Mouse (Mus musculus) splenic B cell, adult 2 months (primary cell): ENCODE results near the gene Sesn1.

Source experiments
- DNase-seq: peaks from one replicate; pipeline ENCODE4 v3.0.0-alpha.2; 2011; ENCODE audit warnings: low read depth, low spot score
- H3K27me3 ChIP-seq: 2 replicates; pipeline ENCODE4 v1.6.1; 2012; ENCODE audit warnings: mild to moderate bottlenecking, low read length, moderate library complexity, mixed read lengths; ENCODE audit not compliant: control insufficient read depth, poor library complexity, insufficient read depth, severe bottlenecking
- H3K36me3 ChIP-seq: 2 replicates; pipeline ENCODE4 v1.6.1; 2012; ENCODE audit warnings: mild to moderate bottlenecking, low read length, moderate library complexity, mixed read lengths; ENCODE audit not compliant: control insufficient read depth, poor library complexity, insufficient read depth, severe bottlenecking

Gene Sesn1

DNA sequence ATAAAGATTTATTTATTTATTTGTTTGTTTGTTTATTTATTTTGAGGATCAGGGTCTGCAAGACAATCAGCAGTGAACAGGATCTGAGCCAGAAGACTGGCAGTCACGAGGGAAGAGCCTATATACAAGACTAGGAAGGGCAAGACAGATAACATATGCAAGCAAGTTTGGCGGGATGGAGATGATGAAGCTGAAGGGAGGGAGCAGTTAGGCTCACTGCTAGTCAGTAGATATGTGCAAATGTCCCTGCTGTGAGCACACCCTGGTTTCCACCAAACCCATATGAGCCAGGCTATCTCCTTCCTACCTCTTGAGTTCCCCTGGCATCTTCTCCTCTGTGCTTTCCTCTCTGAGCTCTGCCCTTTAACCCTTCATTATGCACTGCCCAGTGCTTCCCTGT, 61.8 kb downstream of the Sesn1 start:
- H3K27me3 ChIP-seq = no peaks in the 10 kb centered on the region
- no peaks in the 10 kb centered on the region for H3K36me3 ChIP-seq
- no peak for DNase-seq

DNA sequence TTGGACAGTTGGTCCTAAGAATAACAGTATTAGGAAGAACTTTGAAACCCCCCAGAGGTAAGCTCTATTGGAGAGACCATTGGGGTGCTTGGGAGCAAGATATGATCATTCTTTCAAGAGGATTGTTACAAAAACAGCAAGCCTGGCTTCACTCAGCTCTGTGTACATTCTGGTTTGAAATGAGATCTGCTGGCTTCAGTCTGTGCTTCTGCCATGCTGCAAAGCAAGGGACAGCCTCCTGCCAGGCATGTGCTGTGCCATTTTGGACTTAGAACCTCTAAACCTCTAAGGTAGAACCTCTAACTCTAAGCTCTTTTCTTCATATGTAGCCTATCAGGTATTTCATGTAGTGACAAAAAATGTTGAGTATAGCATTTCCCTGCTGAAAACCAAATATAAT, 65.9 kb downstream of the Sesn1 start:
- no peak for DNase-seq
- Histone ChIP-seq H3K36me3 (no peaks in the 10 kb centered on the region), H3K27me3 (no peaks in the 10 kb centered on the region)

DNA sequence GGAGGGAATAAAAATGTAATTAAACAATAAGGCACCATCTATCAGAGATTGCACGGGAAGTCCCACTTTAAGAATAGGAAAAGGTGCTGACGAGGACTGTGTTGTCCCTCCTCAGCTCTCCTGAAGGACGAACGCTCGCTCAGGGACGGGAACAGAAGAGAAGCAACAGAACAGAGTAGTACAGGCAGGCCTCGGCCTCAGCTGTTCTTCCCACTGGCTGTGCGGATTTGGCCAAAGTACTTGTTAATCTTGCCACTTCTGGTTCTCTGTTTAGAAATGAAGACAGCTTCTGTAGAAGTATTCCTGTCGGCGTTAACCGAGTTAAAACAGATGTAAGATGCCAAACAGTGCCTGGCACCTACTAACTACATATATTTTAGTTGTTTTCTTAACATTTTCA, 68.6 kb downstream of the Sesn1 start:
- DNase-seq = no peak
- Histone ChIP-seq H3K27me3 (no peaks in the 10 kb centered on the region), H3K36me3 (no peaks in the 10 kb centered on the region)

DNA sequence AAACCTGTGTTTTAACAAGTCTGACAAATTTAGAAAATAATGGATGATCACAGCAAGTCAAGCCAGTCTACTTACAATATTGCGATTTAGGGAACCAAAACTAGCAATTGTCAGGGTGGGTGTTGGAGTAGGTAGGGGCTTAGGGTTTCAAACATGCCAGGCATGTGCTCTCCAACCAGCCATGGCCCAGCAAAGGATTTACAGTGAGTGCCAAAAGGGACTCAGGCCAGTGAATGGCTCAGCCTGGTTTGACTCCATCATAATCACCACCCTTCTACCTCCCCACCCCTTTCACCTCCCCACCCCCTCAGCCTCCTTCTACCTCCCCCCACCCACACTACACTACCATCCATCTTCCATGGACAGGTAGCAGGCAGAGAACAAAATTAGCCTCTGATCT, 69.9 kb downstream of the Sesn1 start:
- DNase-seq = peak; percentile 34
- H3K36me3 ChIP-seq = no peaks in the 10 kb centered on the region

DNA sequence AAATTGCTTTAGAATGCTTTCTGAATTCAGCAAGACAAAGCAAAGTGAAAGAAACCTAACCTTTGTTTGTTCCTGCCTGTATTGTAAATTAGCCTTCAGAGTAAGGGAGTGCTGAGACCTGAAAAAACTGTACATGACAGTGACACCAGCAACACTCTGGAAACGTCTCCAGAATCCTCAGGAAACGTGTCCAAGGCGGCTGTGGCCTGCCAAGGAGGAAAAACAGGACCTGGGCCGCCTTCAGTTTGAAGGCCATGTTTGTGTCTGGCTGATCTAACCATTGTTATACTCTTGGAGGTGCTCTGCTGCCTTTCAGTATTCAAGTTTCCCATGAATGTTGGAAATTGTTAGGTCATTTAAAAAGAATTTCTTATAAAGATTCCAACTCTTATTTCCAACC, 70.5 kb downstream of the Sesn1 start:
- Histone ChIP-seq H3K27me3 (no peaks in the 10 kb centered on the region), H3K36me3 (no peaks in the 10 kb centered on the region)
- no peak for DNase-seq

More for the DNA sequence above, 69.9 kb downstream of the Sesn1 start:
- H3K27me3 ChIP-seq = no peaks in the 10 kb centered on the region

DNA sequence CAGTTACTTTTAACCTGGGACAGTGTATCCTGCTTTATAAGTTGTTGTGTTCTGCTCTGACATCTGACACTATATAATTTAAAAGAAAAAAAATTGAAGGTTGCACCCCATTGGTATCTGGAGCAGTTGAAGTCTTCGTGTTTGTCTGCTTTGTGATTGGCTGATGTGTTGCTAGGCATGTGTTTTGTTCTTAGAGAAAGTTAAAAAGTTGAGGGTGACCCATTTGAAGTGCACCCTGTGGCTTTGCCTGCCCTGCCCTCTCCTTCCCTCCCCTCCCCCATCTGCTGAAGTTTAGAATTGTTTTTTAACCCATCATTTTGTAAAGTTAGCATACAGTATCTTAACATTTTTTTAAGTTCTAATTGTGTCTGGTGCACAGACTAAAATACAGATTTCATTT, 71.0 kb downstream of the Sesn1 start:
- DNase-seq = no peak
- Histone ChIP-seq H3K27me3 (no peaks in the 10 kb centered on the region), H3K36me3 (no peaks in the 10 kb centered on the region)

DNA sequence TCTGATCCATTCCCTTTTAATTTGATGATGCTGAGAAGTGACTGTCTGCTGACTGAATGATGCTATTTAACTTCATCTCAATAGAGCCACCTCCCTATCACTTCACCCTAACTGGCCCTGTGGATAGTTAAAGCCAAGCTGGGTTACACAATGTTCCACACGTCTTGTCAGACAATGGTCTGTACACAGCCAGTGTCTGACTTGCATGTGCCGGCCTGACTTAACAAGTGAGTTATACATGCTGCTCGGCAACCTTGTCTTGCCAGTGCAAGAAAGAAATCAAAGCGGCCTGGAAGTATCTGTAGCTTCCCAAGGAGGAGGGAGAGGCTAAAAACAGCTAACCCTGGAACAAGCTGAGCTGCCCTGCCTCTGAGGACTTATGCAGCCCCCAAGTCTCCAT, 71.7 kb downstream of the Sesn1 start:
- no peaks in the 10 kb centered on the region for H3K36me3 ChIP-seq
- no peak for DNase-seq

DNA sequence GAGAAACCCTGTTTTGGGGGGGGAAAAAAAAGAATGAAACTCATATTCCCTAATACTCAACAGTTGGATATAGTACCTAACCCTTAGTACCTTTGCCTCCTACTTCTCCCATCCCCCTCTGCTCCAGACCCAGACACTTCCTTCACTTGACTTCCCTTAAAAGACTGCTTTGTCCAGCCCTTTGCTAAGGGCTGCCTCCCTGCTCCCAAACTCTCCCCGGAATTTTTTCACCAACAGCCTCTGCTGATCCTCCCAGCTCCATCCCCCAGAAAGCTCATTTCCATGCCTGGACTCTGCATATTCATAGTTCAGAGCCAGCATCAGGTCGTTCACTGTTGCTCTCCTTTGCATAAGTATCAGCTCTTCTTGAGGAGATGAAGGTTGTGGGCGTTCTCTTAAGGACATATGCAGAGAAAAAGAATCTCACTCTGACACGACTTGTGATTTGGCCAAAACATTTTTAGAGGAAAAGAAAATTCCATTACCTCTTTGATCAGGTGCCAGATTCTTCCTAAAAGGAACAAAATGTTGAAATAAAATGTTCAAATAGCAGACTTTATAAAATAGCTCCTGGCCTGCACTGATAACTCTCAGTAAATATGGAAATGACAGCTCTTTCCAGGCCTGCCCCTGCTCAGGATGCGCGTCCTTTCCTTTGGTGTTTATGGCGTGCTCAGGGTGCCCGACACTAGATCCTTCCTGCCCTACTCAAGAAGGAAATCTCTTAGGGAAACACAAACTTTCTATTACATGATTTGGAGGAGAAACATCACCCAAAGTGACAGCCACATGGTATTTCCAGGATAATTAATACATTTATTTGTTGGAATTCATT, 74.2 kb downstream of the Sesn1 start:
- Histone ChIP-seq H3K27me3 (no peaks in the 10 kb centered on the region), H3K36me3 (no peaks in the 10 kb centered on the region)
- DNase-seq = no peak

More for the DNA sequence above, 71.7 kb downstream of the Sesn1 start:
- H3K27me3 ChIP-seq = no peaks in the 10 kb centered on the region

DNA sequence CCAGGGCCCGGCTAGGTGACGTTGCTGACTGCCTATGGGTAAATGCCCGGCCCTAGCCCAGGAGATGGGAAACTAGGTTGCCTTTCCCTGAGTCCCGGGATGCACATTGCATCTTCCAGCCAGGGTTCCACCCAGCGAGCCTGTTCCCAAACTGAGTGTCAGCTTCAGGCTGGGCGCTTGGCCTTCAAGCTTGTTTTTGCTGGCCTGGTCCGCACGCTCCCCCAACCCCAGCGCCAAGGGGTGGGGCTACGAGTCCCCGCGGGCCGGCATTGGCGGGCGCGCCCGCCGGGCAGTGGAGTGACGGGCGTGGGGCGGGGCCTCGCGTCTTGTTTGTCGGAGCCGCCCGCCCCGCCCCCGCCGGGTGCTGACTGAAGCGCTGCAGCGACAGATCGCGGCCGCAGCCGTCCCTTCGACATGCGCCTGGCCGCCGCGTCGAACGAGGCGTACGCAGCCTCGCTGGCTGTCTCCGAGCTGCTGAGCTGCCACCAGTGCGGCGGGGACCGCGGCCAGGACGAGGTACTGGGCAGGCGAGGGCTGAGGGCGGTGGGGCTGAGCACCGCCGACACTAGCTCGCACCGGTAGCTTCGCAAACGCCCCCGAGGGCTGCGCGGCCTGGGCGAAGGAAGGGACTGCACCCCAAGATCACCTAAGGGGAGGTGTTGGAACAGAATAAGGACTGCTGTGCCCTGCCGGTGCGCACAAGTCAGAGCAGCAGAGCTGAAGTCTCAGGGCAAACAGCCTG, 77.5 kb downstream of the Sesn1 start:
- Histone ChIP-seq H3K27me3 (no peaks in the 10 kb centered on the region), H3K36me3 (no peaks in the 10 kb centered on the region)
- peak; percentile 94 for DNase-seq

DNA sequence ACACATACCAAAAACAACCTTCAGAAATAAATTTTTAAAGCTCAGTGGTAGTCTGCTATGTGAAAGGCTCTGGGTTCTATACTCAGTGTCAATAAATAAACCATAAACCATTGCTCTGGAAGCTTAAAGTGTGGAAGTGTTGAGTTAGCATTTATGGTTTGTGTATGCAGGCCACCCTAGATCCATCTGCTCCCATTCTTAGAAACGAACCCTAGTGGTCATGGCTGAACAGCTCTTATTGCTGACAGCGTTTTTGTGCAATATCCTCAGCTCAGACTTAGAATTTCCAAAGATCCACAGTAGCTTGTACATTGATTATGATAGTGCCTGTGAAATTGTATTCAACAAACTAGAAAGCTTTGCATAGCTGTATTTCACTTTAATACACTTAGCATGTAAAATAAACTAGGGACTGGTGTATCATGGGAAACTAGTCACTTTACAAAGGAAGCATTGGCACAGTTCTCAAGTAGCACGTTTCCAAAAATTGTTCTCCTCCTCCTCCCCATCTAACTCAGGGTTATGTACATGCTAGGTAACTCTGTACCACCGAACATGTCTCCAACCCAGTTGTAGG, 78.7 kb downstream of the Sesn1 start:
- Histone ChIP-seq H3K27me3 (no peaks in the 10 kb centered on the region), H3K36me3 (no peaks in the 10 kb centered on the region)
- peak; percentile 41 for DNase-seq

DNA sequence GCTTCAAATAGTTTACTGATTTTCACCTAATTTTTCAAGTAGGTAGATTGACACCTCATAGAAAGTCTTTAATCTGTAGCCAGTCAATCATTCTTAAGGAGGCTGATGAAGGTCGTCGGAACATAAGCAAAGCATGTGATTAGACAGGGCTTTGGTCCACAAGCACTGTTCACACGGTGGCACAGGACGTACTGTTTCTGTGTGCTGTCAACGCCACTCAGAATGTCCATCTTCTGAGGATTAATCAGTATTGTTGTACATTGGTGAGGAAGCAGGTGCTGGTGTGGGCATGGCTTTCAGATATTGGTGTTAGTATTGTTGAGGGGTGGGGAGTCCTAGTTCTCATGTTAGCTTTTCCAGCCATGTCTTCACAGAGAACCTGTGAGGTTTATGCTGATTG, 79.8 kb downstream of the Sesn1 start:
- Histone ChIP-seq H3K27me3 (no peaks in the 10 kb centered on the region), H3K36me3 (no peaks in the 10 kb centered on the region)
- peak; percentile 25 for DNase-seq

DNA sequence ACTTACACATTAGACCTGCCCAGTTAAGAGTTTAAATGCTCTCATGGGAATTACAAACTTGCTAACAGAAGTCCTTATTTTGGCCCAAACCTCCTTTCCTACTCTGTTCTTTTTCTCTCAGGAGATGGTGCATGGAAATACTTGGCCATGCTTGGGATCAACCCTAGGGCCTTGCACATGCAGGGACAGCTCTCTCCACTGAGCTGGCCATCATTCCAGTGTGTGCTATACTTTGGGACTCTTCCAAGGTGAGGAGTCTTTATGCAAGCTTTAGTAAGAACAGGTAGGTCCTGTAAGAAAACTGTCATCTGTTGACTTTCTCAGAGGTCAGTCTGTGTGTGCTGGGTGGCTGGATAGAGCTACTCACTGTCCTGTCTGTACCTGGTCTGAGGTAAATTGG, 80.8 kb downstream of the Sesn1 start:
- Histone ChIP-seq H3K27me3 (no peaks in the 10 kb centered on the region), H3K36me3 (no peaks in the 10 kb centered on the region)
- no peak for DNase-seq

DNA sequence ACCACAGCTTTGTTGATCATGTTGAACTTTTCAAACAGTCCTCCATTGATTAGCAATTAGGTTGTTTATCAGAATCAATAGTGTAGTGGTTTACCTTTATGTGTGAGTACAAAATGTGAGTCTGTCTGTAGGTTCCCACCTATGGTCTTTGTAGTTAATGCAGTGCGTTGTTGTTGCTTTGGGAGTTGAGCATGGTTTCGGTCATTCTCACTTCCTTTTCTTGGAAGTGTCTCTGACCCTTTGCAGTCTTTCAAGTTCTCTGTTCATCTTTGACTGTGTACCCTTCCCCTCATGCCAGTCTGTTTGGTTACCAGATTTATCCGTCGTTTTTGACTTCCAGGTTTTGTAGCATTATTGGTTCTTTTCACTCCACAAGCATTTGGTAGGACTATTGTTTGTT, 81.6 kb downstream of the Sesn1 start:
- peaks cover 3% of the 10 kb centered on the region; the same call in 1 of the 2 replicates for H3K36me3 ChIP-seq
- DNase-seq = peak; percentile 57

DNA sequence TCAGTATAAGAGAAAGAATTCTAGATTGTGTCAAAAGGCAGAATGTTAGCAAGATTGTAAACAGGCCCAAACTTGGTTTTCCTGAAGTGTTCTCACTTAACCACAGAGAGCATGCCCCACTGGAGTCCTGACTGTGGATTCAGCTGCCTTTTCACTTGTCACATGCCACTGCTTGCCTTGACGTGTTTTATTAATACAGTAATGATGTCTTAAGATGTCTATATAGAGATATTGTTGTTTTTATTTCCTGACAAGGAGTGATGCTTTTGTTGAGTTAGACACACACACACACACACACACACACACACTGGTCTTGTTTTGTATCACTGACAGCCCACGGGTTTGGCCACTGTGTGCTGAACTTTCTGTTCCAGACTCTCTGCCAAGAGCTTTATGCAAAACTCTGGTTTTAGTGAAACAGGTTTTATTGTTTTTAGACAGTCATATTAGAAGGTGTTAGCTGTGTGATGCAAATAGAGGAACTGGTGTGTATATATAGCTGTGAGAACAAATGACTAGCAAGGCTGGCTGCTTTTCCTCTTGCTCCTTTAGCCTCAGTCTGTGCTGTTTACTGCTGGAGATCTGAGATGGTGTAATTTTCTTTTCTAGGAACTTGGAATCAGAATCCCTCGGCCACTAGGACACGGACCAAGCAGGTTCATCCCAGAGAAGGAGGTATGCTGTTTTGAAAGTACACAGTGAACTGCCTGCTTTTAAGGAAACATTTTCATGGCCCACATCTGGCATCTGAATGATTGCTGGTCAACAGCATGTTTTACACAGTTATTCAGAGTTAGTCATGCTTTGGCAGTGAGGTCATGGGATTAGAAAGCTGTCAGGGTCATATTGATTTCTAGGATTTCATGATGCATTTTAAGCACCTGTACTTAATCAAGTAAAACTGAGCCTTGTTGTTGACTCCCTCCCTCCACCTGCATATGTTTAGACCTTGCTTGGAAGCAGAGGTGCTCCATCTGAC, 84.0 kb downstream of the Sesn1 start:
- Histone ChIP-seq H3K27me3 (no peaks in the 10 kb centered on the region), H3K36me3 (peaks cover 12% of the 10 kb centered on the region)
- peak; percentile 83 for DNase-seq

More for the DNA sequence above, 81.6 kb downstream of the Sesn1 start:
- H3K27me3 ChIP-seq = no peaks in the 10 kb centered on the region
